Mouse (Mus musculus) erythroblast, embryonic 14.5 days (primary cell): ENCODE measurements around the gene Usp49.

Experiments used
- GATA1 ChIP-seq: IDR thresholded peaks from 2 replicates; pipeline ENCODE4 v1.6.1; 2012; ENCODE audit warnings: low read length, inconsistent platforms, mixed read lengths
- TAL1 ChIP-seq: IDR thresholded peaks from 3 replicates; pipeline ENCODE4 v1.6.1; 2012; ENCODE audit warnings: low read length, inconsistent platforms, mixed read lengths

GRCm38 (mm10) chr17:47601389-47601755 is 29.1 kb upstream of the Usp49 start:
- TF ChIP-seq GATA1 (no peak), TAL1 (no peak)
